Mouse (Mus musculus) adrenal gland, adult 2 months (tissue): ENCODE data around the gene Alad. TPM values are rescaled to one million over a fixed set of nuclear protein-coding genes. Genes with fewer than 3 reads are reported as not detected.

ENCODE experiments used
- DNase-seq: peaks from one replicate; pipeline ENCODE4 v3.0.0; 2021
- polyA plus RNA-seq: library from polyadenylated mRNA; depleted of rRNA; stranded (reverse); fragments of >200 nt; gene quantifications from 2 replicates; pipeline ENCODE4 v1.2.3, GENCODE M21; 2012
- total RNA-seq, 2 experiments: library from RNA; stranded (reverse); gene quantifications; 2 replicates each; pipeline ENCODE4 v1.2.3; 2021

The Alad gene
- total and polyA plus RNA-seq, 3 experiments = 102 to 413 (median 118) TPM

GRCm38 (mm10) chr4:62517538-62518415, 1.9 kb downstream of the Alad start:
- DNase-seq = no peak

- DNase-seq = no peak
Measured at GRCm38 (mm10) chr4:62517046-62517445, 2.7 kb downstream of the Alad start.

- no peak for DNase-seq
Measured at GRCm38 (mm10) chr4:62516579-62516978, 3.1 kb downstream of the Alad start.

GRCm38 (mm10) chr4:62516079-62516478, 3.6 kb downstream of the Alad start:
- DNase-seq = peak; percentile 79

GRCm38 (mm10) chr4:62515490-62515889, 4.2 kb downstream of the Alad start:
- no peak for DNase-seq

- DNase-seq = no peak
Measured at GRCm38 (mm10) chr4:62514995-62515394, 4.7 kb downstream of the Alad start.

GRCm38 (mm10) chr4:62513998-62514506, 5.7 kb downstream of the Alad start:
- no peak for DNase-seq

GRCm38 (mm10) chr4:62509946-62510345, 9.8 kb downstream of the Alad start:
- DNase-seq = peak; percentile 94

- DNase-seq = no peak
Measured at GRCm38 (mm10) chr4:62508839-62509238, 10.9 kb downstream of the Alad start.

- peak; percentile 54 for DNase-seq
Measured at GRCm38 (mm10) chr4:62506798-62507197, 12.9 kb downstream of the Alad start.

GRCm38 (mm10) chr4:62505991-62506390, 13.7 kb downstream of the Alad start:
- DNase-seq = peak; percentile 44

GRCm38 (mm10) chr4:62503374-62503970, 16.2 kb downstream of the Alad start, which contains the start of gene Hdhd3:
Gene Hdhd3 (minus strand): TSS chr4:62503467.
- DNase-seq = no peak

GRCm38 (mm10) chr4:62502969-62503368, 16.7 kb downstream of the Alad start:
- no peak for DNase-seq

- peak; percentile 95 for DNase-seq
Measured at GRCm38 (mm10) chr4:62501964-62502732, 17.6 kb downstream of the Alad start.

GRCm38 (mm10) chr4:62501534-62501933, 18.2 kb downstream of the Alad start:
- no peak for DNase-seq

GRCm38 (mm10) chr4:62500799-62501198, 18.9 kb downstream of the Alad start:
- no peak for DNase-seq

GRCm38 (mm10) chr4:62496815-62497214, 22.9 kb downstream of the Alad start:
- peak; percentile 83 for DNase-seq

- DNase-seq = peak; percentile 58
Measured at GRCm38 (mm10) chr4:62495946-62496345, 23.8 kb downstream of the Alad start.

GRCm38 (mm10) chr4:62494230-62494629, 25.5 kb downstream of the Alad start:
- no peak for DNase-seq

GRCm38 (mm10) chr4:62492682-62493081, 27.0 kb downstream of the Alad start:
- DNase-seq = no peak

- no peak for DNase-seq
Measured at GRCm38 (mm10) chr4:62487914-62488313, 31.8 kb downstream of the Alad start.

- no peak for DNase-seq
Measured at GRCm38 (mm10) chr4:62487172-62487571, 32.5 kb downstream of the Alad start.
